Mouse (Mus musculus) olfactory bulb, adult 2 months (tissue): ENCODE data around the gene Alkbh6. TPM values are rescaled to one million over a fixed set of nuclear protein-coding genes. Genes with fewer than 3 reads are reported as not detected.

Source experiments
- H3K27ac ChIP-seq: fragments of 200-500 bp; 2 replicates; pipeline ENCODE4 v1.5.1; 2012; ENCODE audit warnings: low read depth, low read length; ENCODE audit not compliant: insufficient read depth
- H3K4me1 ChIP-seq: fragments of 200-500 bp; 2 replicates; pipeline ENCODE4 v1.6.1; 2012; ENCODE audit warnings: low read length; ENCODE audit not compliant: control insufficient read depth, insufficient read depth
- H3K4me3 ChIP-seq: fragments of 200-500 bp; 2 replicates; pipeline ENCODE4 v1.5.1; 2012; ENCODE audit warnings: mild to moderate bottlenecking, low read depth, low read length, moderate library complexity; ENCODE audit not compliant: insufficient read depth
- CTCF ChIP-seq: fragments of 200-500 bp; IDR thresholded peaks from 2 replicates; pipeline ENCODE4 v1.5.1; 2012; ENCODE audit warnings: low read depth, mild to moderate bottlenecking, low read length, moderate library complexity; ENCODE audit not compliant: insufficient read depth
- POLR2A ChIP-seq: fragments of 200-500 bp; IDR thresholded peaks from 2 replicates; pipeline ENCODE4 v1.6.1; 2012; ENCODE audit warnings: mild to moderate bottlenecking, low read depth, low read length, moderate library complexity; ENCODE audit not compliant: insufficient read depth
- WGBS: fragments of 180-500 bp; shearing (Covaris S2); methylation state at CpG from one replicate; pipeline ENCODE4 v1.1.7; 2018; 5-methylcytosine and 5-hydroxymethylcytosine counted together
- polyA plus RNA-seq: library from polyadenylated mRNA; stranded (reverse); fragments of >200 nt; gene quantifications from 2 replicates; pipeline ENCODE4 v1.2.4, GENCODE M21; 2012; ENCODE audit warnings: low replicate concordance; ENCODE audit not compliant: missing spikeins, insufficient read depth, insufficient read length

Gene Alkbh6
- polyA plus RNA-seq, 1 experiment, result not detected

DNA sequence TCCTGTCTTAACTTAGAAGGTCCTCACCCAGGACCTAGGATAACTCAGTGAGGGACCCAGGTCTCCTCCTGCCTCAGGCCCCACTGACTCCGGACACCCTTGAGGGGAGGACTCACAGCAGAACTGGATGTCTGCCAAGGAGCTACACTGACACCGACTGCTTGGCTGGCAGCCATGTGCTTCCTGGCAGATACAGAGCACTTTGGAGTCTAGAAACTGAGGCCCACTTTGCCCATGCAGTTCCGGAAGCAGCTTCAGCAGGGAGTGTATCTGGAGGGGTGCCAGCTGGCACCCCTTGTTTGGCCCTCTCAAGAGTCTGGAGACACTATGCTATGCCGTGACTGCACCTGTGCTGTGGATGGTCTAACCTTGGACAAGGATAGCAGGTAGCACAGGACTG is 24.9 kb downstream of the Alkbh6 start:
- H3K4me1 ChIP-seq, result peaks cover 24% of the 10 kb centered on the region
- peak overlapping the region; percentile 20; the same call in 1 of the 2 replicates for H3K27ac ChIP-seq
- WGBS, result 5% methylated on average over 4 of the region's 4 CpGs
- no peak overlapping the region for H3K4me3 ChIP-seq
- TF ChIP-seq POLR2A (no peak), CTCF (no peak)

DNA sequence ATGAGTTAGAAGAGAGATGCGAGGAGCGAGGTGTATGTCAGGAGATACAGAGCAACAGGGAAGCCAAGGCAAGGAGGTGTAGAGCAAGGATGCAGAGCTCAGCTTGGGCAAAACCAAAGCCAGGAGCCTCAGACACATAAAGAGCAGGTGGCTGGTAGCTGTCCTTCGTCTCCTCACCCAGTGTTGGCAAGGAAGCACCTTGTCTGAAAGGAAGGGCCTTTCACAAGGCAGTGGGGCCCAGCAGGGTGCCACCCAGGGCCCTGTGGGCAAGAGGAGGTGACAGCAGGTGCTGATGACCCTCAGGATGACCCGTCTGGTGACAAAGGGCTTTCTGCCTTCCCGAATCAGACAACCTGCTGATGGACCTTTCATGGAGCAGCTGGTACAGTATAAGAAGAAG is 26.0 kb downstream of the Alkbh6 start:
- no peak for TF ChIP-seq CTCF
- TF ChIP-seq POLR2A, result no peak
- WGBS, result 75% methylated on average over 5 of the region's 5 CpGs
- peaks cover 28% of the 10 kb centered on the region for H3K4me1 ChIP-seq
- no peak overlapping the region for H3K27ac ChIP-seq
- no peak overlapping the region for H3K4me3 ChIP-seq

DNA sequence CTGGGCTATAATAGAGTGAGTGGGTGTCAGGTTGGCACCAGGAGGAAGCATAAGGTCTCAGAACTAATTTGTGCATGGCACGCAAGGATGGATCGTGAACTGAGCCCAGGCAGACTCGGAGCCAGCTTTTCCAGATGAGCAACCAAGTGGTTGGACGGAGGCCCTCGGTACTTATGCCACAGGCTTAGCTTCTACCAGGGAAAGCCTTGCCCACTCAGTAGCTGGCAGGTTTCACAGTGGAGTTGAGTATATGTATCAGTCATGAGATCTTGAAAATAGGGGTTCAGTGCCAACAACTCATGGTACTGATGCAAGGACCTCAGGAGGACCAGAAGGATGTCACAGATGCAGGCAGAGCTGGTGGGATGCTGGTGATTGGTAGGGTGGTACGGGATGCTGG is 27.2 kb downstream of the Alkbh6 start:
- WGBS, result 60% methylated on average over 6 of the region's 6 CpGs
- no peak overlapping the region for H3K4me3 ChIP-seq
- TF ChIP-seq POLR2A (no peak), CTCF (no peak)
- H3K4me1 ChIP-seq, result peaks cover 28% of the 10 kb centered on the region
- no peak overlapping the region for H3K27ac ChIP-seq

- Histone ChIP-seq H3K4me1 (peaks cover 28% of the 10 kb centered on the region), H3K27ac (no peak overlapping the region), H3K4me3 (no peak overlapping the region; the same call in 1 of the 2 replicates)
- TF ChIP-seq CTCF, result peak; percentile 91
- no peak for TF ChIP-seq POLR2A
- WGBS, result under 1% methylated on average over 9 of the region's 9 CpGs
These were observed 27.9 kb downstream of the Alkbh6 start for GRCm38 (mm10) chr7:30336384-30336783.

DNA sequence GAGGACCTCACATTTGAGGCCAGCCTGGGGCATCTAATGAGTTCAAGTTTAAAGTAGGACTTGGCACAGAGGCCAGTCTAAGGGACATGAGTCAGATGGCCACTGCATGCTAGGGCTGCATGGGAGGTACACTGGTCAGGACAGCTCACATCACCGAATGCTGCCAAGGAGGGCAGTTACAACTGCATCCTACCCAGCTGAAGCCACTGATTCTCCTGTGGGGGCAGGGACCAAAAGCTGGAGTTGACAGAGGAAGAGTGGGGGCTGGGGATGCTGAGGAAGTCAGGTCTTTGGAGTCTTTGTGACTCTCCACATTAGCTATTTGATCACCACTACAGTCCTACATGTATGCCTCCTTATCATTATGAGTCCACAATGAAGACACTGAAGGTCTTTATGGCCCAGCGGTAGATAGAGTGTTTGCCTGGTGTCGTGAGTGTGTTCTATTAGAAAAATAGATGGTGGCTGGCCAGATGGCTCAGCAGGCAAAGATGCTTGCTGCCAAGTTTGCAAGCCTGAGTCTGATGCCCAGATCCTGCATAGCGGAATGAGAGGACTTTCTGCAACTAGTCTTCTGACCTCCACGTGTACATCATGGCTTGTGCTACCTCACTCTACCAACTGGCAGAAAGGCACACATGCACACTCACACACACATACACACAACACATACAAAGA is 31.1 kb downstream of the Alkbh6 start:
- TF ChIP-seq CTCF, result no peak
- TF ChIP-seq POLR2A, result no peak
- Histone ChIP-seq H3K4me3 (no peak overlapping the region), H3K4me1 (peaks cover 10% of the 10 kb centered on the region), H3K27ac (no peak overlapping the region)
- 70% methylated on average over 5 of the region's 5 CpGs for WGBS

GRCm38 (mm10) chr7:30346635-30347379 is 38.3 kb downstream of the Alkbh6 start:
- WGBS, result 60% methylated on average over 21 of the region's 21 CpGs
- TF ChIP-seq CTCF (no peak), POLR2A (no peak)
- H3K4me1 ChIP-seq, result peaks cover 24% of the 10 kb centered on the region
- H3K27ac ChIP-seq, result no peak overlapping the region
- H3K4me3 ChIP-seq, result no peak overlapping the region

DNA sequence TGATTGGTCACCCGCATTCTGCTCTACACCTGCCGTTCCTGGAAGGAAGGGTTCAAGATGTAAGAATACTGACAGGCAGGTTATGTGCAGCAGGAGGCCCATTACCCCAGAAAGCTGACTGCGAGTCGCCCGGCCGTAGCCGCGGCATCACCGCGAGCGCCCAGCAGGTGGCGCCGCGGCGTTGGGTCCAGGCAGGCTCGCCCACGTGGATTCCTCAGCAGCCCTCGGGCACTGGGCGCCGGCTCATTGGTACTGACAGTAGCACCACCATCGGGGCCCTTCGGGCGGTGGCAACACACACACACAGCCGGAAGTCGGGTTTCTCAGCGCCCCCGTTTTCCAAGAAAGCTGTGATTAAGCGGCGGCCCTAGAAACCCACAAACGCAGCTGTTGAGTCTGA is 39.3 kb downstream of the Alkbh6 start:
- H3K4me1 ChIP-seq, result peaks cover 24% of the 10 kb centered on the region
- no peak overlapping the region for H3K4me3 ChIP-seq
- H3K27ac ChIP-seq, result no peak overlapping the region
- WGBS, result under 1% methylated on average over 30 of the region's 30 CpGs
- TF ChIP-seq CTCF, result peak; percentile 98
- TF ChIP-seq POLR2A, result no peak

DNA sequence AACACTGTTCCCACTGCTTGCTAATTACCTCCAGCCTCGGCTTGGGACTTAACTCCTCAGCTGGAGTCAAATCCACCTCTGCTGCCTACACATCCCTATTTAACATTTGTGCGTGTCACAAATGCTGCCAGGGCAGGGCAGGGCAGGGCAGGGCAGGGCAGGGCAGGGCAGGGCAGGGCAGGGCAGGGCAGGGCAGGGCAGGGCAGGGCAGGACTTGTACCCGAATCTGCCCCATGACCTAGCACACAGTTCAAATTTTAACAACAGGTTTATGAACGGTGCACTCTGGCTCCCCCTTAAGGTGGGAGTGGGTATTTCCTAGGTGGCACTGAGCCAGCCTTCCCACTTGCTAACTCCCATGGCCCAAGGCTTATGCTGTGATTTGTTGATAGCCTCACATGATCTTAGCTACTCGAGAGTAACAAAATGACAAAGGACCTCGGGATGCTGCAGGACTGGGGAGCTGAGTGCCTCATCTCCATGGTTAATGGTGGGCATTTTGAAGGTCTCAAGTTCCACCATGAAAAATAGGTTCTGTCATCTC is 44.8 kb downstream of the Alkbh6 start:
- H3K27ac ChIP-seq, result no peak overlapping the region
- WGBS, result 9% methylated on average over 6 of the region's 6 CpGs
- H3K4me1 ChIP-seq, result peaks cover 34% of the 10 kb centered on the region
- no peak overlapping the region for H3K4me3 ChIP-seq
- TF ChIP-seq POLR2A, result no peak
- no peak for TF ChIP-seq CTCF

DNA sequence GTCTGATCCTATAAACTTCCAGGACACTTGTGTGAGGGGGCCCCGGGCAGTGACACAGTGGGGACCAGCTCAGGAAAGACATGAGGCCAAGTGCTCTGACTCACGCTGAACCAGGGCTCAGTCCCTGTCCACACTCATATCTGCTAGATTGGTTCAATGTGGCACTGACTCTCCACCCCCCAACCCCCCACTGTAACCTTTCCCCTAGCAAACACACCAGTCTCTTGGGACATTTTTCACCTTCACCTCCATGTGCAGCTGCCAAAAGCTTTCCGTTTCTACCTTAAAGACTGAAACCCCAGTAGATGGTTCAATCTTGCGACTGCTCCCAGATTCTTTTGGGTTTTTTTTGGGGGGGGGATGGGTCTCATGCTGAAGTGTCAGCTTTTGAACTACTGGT is 45.5 kb downstream of the Alkbh6 start:
- 76% methylated on average over 4 of the region's 4 CpGs for WGBS
- Histone ChIP-seq H3K4me3 (no peak overlapping the region), H3K4me1 (peaks cover 27% of the 10 kb centered on the region), H3K27ac (no peak overlapping the region)
- TF ChIP-seq POLR2A (no peak), CTCF (no peak)
